Mouse (Mus musculus) midbrain, embryonic 13.5 days (tissue): ENCODE results near the gene Immp1l. TPM values are rescaled to one million over a fixed set of nuclear protein-coding genes. Genes with fewer than 3 reads are reported as not detected.

Experiments used
- microRNA-seq: library from miRNA; unstranded; fragments of <30 nt; microRNA quantifications from one replicate; pipeline ENCODE4, GENCODE M21; 2016
- polyA plus RNA-seq: library from polyadenylated mRNA; unstranded; fragments of >200 nt; fragmentation: Nextera tagmentation; extraction: Ambion mirVana; gene quantifications from 2 replicates; pipeline ENCODE4 v1.2.1, GENCODE M21; 2015

The Immp1l gene
- polyA plus RNA-seq, 1 experiment from 2014 or later, result 106 TPM

Small RNA genes lying within 50 kb of the gene (microRNA-seq; reads per million reads assigned to microRNA genes)
- not detected for gene Gm22002

Other genes with a start within 250 kb of the Immp1l start
- 39.9 and 40.9 TPM in 2 replicates for gene Pax6, start 235.7 kb upstream of the Immp1l start, polyA plus RNA-seq
- 43.3 and 45.2 TPM in 2 replicates for gene Elp4, start 74 bp upstream of the Immp1l start, polyA plus RNA-seq
- gene Dnajc24, start 98.9 kb downstream of the Immp1l start, polyA plus RNA-seq, result 37.7 and 37.9 TPM in 2 replicates